Mouse (Mus musculus): ENCODE results near the gene Dok5. TPM values are rescaled to one million over a fixed set of nuclear protein-coding genes. Genes with fewer than 3 reads are reported as not detected.
A peak's percentile ranks its signal among the peaks of the same experiment; 100 is the strongest.

Dok5 gene
- total RNA-seq (2017): not detected in 2 replicates

DNA sequence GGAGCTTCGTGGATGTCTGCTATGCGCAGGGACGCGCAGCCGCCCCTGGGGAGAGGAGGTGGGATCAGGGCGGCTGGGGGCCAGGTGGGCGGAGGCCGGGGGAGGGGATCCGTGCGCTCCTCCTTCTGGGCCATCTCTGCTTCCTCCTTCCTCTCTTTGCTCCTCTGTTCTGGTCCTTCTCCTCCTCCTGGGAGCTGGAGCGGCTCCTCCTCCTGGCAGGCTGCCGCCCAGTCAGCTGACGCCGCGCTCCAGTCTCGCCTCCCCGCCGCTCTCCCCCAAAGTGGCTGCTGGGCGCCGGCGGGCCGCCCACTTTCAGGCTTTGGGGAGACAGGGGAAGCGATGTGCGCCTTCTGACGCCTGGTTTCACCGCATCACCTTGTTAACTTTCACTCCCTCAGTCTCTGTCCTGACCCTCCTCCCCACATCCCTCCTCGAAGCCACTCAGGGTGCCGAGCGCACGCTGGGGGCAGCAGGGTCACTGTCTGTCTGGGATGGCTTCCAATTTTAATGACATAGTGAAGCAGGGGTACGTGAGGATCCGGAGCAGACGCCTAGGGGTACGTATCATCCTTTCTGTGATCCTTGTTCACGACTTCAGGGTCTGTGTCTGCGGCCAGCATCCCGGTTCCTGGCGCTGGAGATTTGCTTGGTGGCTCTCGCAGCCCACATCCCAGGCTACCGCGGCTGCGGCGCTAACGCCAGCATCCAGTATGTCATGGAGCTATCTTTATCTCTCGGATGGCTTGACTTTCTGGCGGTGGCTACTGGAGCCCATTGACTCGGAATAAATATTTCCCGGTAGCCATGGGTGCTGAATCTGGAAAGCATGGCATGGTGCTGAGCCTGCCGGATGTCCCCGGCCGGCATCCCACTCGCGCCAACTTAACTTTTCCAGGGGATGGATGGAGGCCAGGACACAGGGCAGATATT lies at the start of gene Dok5:
TSS of gene Dok5 (plus strand) at position 176 of the 930 bp plus-strand sequence.
- no peak for ATAC-seq (replicated peaks in 1 of 2; ENCODE audit: insufficient read depth in 1 of 2, low FRiP score in 2 of 2, low TSS enrichment in 1 of 2, low read depth in 1 of 2, poor library complexity in 2 of 2, severe bottlenecking in 2 of 2)

DNA sequence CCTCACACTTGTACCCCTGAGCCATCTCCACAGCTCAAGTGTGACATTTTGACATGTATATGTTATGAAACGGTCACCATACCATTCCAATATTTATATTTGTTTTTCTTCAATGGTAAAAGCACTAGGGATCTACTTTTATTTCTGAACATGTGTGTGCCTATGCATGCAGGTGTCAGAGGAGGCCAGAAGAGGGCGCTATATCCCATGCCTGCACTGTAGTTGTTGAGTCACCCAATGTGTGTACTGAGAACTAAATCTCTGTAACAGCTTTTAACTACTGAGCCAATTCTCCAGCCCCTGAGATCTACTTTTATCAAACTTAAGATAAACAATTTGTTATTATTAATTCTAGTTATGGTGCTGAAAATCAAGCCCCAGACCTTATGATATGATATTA lies 48.2 kb upstream of the Dok5 start:
- no peak for ATAC-seq (replicated peaks in 1 of 2; ENCODE audit: insufficient read depth in 1 of 2, low FRiP score in 2 of 2, low TSS enrichment in 1 of 2, low read depth in 1 of 2, poor library complexity in 2 of 2, severe bottlenecking in 2 of 2)

DNA sequence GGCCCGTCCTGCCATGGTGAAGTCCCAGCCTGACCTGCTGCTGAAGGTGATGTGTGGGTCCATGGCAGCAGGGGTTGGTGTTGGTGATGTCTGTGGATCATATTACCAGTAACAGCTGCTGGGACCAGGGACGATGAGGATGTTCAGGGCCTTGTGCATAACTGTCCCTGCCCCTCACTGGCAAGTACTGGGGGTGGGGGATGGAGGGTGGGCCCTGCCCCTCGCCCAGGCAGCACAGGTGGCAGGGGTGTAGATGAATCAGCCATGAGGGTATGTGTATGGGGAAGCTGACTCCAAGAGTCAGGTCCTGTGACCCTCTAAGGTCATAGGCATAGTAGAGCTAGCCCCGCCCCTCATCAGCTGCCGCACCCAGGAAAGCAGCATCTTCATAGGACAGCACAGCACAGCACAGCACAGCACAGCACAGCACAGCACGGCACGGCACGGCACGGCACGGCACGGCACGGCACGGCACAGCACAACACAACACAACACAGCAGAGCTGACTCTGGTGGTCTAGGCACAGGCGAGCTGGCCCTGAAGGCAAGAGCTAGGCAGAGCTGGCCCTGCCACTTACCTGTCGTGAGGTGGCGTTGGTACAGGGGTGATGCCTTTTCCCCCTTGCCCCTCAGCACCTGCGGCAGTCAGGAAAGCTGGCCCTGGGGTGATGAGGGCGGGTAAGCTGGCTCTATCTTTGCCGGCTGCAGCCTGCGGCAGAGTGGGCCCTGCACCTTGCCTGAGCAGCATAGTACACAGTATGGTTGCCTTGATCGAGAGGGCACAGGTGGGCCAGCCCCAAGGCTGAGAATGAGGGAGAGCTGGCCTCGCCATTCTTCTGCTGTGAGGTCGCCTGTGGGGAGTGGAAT lies 36.3 kb upstream of the Dok5 start:
- ATAC-seq (replicated peaks in 1 of 2; ENCODE audit: insufficient read depth in 1 of 2, low FRiP score in 2 of 2, low TSS enrichment in 1 of 2, low read depth in 1 of 2, poor library complexity in 2 of 2, severe bottlenecking in 2 of 2): 0 out of 4 replicates have a peak, but pooled peaks of 1 of the 2 experiments have one; percentile 17

DNA sequence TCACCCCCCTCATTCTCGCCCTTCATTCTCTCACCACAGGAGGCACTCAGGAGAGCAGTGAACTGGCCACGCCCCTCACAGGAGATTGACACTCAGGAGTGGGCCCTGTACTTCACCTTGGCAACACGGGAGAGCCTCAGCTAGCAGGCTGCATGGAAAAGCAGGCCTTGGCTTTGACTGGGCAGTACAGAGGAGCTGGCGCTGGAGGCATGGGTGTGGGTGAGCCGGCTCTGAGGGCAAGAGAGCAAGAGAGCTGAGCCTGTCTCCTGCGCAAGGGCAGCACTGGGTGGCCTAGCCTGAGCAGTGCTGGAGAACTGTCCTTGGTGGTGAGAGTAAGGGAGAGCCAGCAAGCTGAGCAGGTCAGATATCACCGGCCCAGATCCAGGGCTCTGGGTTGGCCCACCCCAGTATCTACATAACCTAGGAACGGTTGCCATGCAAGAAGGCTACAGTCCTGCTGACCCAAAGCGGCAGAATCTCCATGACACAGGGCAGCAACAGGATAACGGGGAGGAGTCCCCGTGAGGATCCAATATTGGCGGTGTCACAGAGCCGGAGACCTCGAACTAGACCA lies 35.6 kb upstream of the Dok5 start:
- ATAC-seq (replicated peaks in 1 of 2; ENCODE audit: insufficient read depth in 1 of 2, low FRiP score in 2 of 2, low TSS enrichment in 1 of 2, low read depth in 1 of 2, poor library complexity in 2 of 2, severe bottlenecking in 2 of 2): 0 out of 4 replicates have a peak, but pooled peaks of 1 of the 2 experiments have one; percentile 5

DNA sequence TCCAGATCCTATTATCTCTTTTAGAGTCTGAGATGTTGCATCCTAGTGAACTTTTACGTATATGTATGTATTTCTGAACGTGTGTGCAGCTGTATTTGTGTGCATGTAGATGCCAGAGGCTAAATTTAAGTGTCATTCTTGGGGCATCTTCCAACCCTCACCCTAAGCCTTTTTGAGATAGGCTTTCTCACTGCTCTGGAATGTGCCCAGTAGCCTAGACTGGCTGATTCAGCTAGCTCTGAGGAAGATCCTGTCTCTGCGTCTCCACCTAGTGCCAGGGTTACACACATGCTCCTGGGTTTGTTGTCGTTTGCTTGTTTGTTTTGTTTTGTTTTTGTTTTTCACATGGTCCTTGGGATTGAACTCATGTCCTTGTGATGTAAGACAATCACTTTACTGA lies 31.1 kb upstream of the Dok5 start:
- no peak for ATAC-seq (replicated peaks in 1 of 2; ENCODE audit: insufficient read depth in 1 of 2, low FRiP score in 2 of 2, low TSS enrichment in 1 of 2, low read depth in 1 of 2, poor library complexity in 2 of 2, severe bottlenecking in 2 of 2)

DNA sequence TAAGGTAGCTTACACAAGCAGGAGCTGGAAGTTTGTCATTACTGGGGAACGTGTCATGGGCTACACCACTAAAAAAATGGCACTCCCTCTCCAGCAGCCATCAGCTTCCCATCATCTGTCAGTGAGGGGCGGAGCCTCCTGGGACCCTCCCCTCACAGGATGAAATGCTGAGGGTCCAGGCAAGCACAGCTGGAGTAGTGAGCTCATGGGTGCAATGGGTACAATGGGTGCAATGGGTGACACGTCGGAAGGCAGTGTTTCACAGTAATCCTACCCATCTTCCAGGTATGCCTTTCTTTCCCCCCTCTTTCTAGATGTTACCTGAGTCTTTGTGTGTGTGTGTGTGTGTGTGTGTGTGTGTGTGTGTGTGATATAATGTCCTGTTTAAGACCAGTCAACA lies 25.1 kb upstream of the Dok5 start:
- ATAC-seq (replicated peaks in 1 of 2; ENCODE audit: insufficient read depth in 1 of 2, low FRiP score in 2 of 2, low TSS enrichment in 1 of 2, low read depth in 1 of 2, poor library complexity in 2 of 2, severe bottlenecking in 2 of 2): no peak

DNA sequence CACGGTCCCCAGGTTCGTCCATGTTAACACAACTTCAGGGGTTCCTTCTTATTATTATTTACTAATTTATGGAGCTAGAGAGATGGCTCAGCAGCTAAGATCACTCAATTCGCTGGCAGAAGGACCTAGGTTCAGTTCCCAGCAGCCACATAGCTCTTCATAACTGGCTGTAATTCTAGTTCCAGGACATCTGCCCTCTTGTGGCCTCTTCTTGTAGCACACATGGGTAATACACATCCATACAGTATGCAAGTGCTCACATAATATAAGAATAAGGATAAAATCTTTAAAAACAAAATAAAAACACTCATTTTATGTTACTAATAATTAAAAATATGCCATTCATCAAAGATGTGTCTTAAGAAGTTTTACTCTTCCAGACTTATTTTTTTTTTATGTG lies 23.9 kb upstream of the Dok5 start:
- no peak for ATAC-seq (replicated peaks in 1 of 2; ENCODE audit: insufficient read depth in 1 of 2, low FRiP score in 2 of 2, low TSS enrichment in 1 of 2, low read depth in 1 of 2, poor library complexity in 2 of 2, severe bottlenecking in 2 of 2)

DNA sequence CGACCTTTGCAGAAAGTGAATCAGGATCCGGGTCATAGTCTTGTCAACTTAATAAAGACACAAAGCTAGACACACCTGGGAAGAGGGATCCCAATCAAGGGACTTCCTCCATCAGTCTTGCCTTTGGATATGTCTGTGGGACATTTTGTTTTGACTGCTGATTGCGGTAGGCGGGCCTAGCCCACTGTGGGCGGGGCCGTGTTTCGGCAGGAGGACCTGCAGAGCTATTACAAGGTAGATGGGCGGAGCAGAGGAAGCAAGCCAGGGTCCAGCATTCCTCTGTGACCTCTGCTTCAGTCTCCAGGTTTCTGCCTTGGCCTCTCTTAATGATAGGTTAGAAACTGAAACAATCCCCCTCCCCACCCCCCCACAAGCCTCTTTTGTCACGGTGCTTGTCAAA lies 22.7 kb upstream of the Dok5 start:
- ATAC-seq (replicated peaks in 1 of 2; ENCODE audit: insufficient read depth in 1 of 2, low FRiP score in 2 of 2, low TSS enrichment in 1 of 2, low read depth in 1 of 2, poor library complexity in 2 of 2, severe bottlenecking in 2 of 2): no peak

DNA sequence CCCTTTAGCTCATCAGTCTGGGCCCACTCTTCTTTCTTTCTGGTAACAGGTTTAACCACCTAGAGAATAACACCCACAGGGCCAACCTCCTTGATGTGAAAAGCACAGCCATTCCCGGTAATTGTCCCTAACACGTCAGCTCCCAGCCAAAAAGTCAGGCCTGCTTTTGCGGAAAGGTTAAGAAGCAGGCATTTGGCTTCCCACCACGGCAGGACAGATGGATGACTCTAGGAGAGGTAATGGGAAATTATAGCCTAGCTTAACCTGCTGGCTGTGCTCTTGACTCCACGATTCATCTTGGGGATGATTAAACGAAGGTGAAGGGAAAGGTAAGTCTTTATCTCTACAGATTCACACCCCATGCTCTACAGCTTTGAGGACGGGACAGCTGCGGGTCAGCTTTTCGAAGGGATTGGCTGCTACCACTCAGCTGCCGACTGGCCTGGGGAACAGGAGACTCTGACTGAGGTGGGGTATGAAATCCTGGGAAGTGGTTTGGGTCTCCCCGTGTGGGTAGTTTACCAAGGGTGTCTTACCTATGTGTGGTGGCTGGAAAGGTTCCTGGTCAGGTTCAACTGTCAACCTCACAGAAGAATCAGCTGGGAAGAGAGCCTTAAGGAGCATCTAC lies 18.8 kb upstream of the Dok5 start:
- no peak for ATAC-seq (replicated peaks in 1 of 2; ENCODE audit: insufficient read depth in 1 of 2, low FRiP score in 2 of 2, low TSS enrichment in 1 of 2, low read depth in 1 of 2, poor library complexity in 2 of 2, severe bottlenecking in 2 of 2)

DNA sequence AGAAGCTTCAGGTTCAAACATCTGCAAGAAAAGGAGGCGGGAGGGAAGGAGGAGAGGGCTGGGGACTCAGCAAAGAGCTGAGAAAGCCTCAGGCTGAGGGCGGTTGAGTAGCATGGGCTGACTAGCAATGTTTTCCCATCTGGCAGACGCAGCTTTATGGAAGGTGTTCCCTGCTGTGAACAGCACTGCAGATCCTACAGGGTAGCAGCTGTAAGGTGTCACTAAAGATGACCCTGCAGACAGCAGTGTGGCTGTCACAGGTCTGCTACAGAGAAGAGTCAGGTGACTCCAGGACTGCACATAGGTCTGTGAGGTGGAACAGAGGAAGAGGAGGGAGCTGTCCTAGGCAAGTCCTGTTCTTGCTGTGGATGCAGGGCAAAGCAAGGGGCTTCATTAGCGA lies 11.2 kb upstream of the Dok5 start:
- no peak for ATAC-seq (replicated peaks in 1 of 2; ENCODE audit: insufficient read depth in 1 of 2, low FRiP score in 2 of 2, low TSS enrichment in 1 of 2, low read depth in 1 of 2, poor library complexity in 2 of 2, severe bottlenecking in 2 of 2)

DNA sequence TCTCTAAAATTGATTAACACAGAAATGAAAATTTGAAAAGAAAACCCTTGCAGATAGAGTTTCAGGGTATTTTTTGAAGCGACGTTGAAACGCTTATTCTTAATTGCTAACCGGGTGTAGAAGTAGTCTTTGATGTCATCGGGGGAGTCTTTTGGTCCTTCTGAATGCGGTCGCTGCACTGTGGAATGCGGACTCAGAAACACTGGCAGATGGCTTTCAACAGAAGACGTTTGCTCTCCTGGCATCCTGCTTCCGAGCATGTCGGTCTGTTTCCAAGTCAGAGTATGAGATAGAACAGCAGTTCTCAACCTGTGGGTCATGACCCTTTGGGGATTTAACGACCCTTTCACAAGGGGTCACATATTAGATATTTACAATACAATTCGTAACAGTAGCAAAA lies 7.5 kb upstream of the Dok5 start:
- no peak for ATAC-seq (replicated peaks in 1 of 2; ENCODE audit: insufficient read depth in 1 of 2, low FRiP score in 2 of 2, low TSS enrichment in 1 of 2, low read depth in 1 of 2, poor library complexity in 2 of 2, severe bottlenecking in 2 of 2)

DNA sequence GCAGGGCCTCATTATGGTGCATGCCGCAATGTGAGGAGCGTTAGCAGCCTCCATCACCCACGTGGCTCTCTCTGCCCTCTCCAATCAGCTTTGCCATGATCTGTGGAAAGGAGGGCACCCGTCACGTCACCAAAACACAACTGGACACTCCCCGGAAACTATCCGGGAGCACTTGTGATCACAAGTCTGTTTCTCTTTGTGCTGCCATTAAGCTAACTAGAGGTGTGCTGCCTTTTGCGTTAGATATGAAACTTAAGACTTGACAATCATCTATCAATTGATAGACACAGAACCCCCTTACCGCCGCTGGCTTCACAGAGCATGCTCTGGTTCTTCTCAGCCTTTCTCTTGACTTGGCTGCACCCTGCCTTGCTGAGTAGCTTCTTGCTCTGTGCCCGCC lies 6.9 kb upstream of the Dok5 start:
- no peak for ATAC-seq (replicated peaks in 1 of 2; ENCODE audit: insufficient read depth in 1 of 2, low FRiP score in 2 of 2, low TSS enrichment in 1 of 2, low read depth in 1 of 2, poor library complexity in 2 of 2, severe bottlenecking in 2 of 2)

DNA sequence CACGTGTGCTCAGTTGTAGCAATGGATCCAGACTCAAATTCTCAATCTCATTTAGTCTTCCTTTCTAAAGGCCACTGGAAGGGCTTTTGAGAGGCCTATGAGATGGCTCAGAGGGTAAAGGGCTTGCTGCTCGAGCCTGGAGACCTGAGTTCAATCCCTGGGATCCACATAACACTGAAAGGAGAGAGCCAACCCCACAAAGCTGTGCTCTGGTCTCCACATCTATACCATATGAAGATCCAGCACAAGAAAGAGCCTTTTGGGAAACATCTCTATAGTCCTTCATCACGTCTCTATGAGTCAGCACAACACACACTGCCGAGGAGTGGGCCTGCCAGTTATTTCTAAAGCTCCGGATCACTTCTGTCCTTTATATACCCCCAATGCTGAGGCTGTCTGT lies 5.8 kb upstream of the Dok5 start:
- no peak for ATAC-seq (replicated peaks in 1 of 2; ENCODE audit: insufficient read depth in 1 of 2, low FRiP score in 2 of 2, low TSS enrichment in 1 of 2, low read depth in 1 of 2, poor library complexity in 2 of 2, severe bottlenecking in 2 of 2)

DNA sequence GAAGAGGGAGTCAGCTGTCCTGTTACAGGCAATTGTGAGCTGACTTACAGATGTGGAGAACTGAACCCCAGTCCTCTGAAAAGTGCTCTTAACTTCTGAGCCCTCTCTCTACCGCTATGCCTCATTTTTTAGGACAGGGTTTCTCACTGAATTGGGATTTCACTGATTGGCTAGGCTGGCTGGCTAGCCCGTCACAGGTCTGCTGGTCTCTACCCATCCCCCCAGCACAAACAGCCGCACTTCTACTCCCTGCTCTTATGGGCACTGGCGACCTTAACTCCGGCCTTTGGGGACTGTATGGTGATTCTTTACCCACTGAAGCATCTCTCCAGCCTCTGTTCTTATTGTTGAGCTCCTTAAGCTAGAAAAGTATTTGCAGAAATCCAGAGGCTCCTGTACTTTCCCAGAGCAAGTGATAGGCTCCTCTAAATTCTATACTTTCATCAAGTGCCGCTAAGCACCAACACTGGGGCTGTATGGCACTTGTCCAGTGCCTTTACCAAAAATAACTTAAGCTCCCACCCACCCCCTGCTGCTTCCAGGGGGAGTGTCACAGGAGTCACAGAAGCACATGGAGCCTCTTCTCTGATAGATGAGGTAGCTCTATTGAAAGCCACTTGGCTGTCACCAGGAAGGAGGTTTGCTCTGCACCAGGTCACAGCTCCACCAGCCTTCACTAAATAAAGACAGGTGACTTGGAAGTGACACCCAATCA lies 4.5 kb upstream of the Dok5 start:
- no peak for ATAC-seq (replicated peaks in 1 of 2; ENCODE audit: insufficient read depth in 1 of 2, low FRiP score in 2 of 2, low TSS enrichment in 1 of 2, low read depth in 1 of 2, poor library complexity in 2 of 2, severe bottlenecking in 2 of 2)

DNA sequence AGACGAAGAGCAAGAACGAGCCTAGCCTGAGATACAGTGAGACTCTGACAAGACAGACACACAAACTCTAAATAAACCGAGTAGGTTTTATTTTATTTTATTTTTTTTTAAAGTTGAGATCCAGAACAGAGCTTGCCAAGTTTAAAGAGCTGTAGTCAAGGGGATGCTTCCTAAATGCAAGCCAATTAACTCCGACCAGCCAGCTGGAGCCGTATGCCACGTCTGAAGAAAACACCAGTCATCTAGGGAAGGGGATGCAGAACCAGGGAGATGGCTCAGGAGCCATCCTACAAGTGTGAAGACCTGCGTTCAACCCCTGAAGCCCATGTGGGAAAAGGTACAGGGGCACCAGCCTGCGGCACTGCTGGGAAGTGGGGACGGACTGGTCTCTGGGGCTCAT lies 2.7 kb upstream of the Dok5 start:
- ATAC-seq (replicated peaks in 1 of 2; ENCODE audit: insufficient read depth in 1 of 2, low FRiP score in 2 of 2, low TSS enrichment in 1 of 2, low read depth in 1 of 2, poor library complexity in 2 of 2, severe bottlenecking in 2 of 2): no peak

DNA sequence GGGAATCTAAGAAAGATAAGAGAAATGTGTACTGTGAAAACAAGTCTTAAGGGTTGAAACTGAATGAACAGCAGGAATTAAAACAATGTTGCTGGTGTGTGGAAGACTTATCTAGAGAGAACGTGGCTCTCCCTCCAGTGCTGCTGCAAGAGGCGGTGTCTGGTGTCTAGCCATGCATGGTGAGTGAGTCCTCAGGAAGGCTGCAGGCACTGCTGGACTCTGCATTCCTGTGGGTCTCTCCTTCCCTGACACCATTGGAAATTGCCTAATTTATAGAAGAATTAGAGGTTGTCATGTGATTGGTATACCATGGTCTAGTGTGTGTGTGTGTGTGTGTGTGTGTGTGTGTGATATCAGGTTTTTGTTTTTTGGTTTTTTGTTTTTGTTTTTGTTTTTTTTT lies 1.9 kb upstream of the Dok5 start:
- no peak for ATAC-seq (replicated peaks in 1 of 2; ENCODE audit: insufficient read depth in 1 of 2, low FRiP score in 2 of 2, low TSS enrichment in 1 of 2, low read depth in 1 of 2, poor library complexity in 2 of 2, severe bottlenecking in 2 of 2)

DNA sequence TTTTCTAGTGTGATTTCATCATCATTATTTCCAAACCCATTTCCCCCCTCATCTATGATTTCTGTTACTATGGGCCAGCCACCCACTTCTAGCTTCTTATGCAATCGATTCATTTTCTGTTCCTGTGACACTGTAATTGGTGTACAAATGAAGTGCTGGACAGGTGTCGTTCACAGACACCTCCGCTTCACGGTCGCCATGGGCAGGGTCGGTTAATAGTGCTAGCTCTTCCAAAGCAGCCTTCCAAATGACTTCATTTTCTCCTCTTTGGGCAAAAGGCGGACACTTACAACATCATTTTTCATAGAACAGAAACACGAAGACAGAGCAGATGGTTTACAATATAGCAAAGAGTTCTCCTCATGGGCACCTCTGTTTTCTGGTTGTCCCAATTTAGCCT lies 1.5 kb upstream of the Dok5 start:
- ATAC-seq (replicated peaks in 1 of 2; ENCODE audit: insufficient read depth in 1 of 2, low FRiP score in 2 of 2, low TSS enrichment in 1 of 2, low read depth in 1 of 2, poor library complexity in 2 of 2, severe bottlenecking in 2 of 2): no peak
